Mouse (Mus musculus) cerebellum, adult 18-20 months (tissue): ENCODE data around the gene Gyg.
"Not testable (repeated sequence)": the region's sequence is repeated elsewhere in the genome, so short reads cannot be mapped to it uniquely, and the experiment has no call there.

Experiments
- DNase-seq, 2 experiments: peaks; one replicate each; pipeline ENCODE4 v3.0.0; 2021

Gyg gene

GRCm38 (mm10) chr3:20130456-20131349 is 24.4 kb downstream of the Gyg start:
- DNase-seq: no peak

GRCm38 (mm10) chr3:20129491-20129890 is 25.6 kb downstream of the Gyg start:
- no peak for DNase-seq

GRCm38 (mm10) chr3:20127047-20127595 is 28.0 kb downstream of the Gyg start:
- no peak for DNase-seq

- DNase-seq: no peak
Measured at GRCm38 (mm10) chr3:20125604-20126003, 29.5 kb downstream of the Gyg start.

GRCm38 (mm10) chr3:20121582-20121981 is 33.5 kb downstream of the Gyg start:
- DNase-seq: not testable (repeated sequence)

GRCm38 (mm10) chr3:20119686-20120244 is 35.4 kb downstream of the Gyg start:
- no peak for DNase-seq

GRCm38 (mm10) chr3:20119044-20119591 is 36.0 kb downstream of the Gyg start:
- DNase-seq: no peak

- no peak for DNase-seq
Measured at GRCm38 (mm10) chr3:20111913-20112312, 43.2 kb downstream of the Gyg start.

GRCm38 (mm10) chr3:20108881-20109280 is 46.2 kb downstream of the Gyg start:
- no peak for DNase-seq

- no peak for DNase-seq
Measured at GRCm38 (mm10) chr3:20104776-20105175, 50.3 kb downstream of the Gyg start.

- DNase-seq: no peak
Measured at GRCm38 (mm10) chr3:20104318-20104717, 50.8 kb downstream of the Gyg start.

GRCm38 (mm10) chr3:20103830-20104229 is 51.3 kb downstream of the Gyg start:
- DNase-seq: no peak

- no peak for DNase-seq
Measured at GRCm38 (mm10) chr3:20082161-20082560, 73.0 kb downstream of the Gyg start.

GRCm38 (mm10) chr3:20076145-20077053 is 78.7 kb downstream of the Gyg start:
- no peak for DNase-seq
